Mouse (Mus musculus) frontal cortex, postnatal 14 days (tissue): ENCODE measurements around the gene Rnpep.
"Not testable (repeated sequence)": the region's sequence is repeated elsewhere in the genome, so short reads cannot be mapped to it uniquely, and the experiment has no call there.

Experiments
- DNase-seq, 2 experiments: peaks; one replicate each; pipeline ENCODE4 v3.0.0; 2022; ENCODE audit warnings: low spot score in 2 of 2

Rnpep gene

DNA sequence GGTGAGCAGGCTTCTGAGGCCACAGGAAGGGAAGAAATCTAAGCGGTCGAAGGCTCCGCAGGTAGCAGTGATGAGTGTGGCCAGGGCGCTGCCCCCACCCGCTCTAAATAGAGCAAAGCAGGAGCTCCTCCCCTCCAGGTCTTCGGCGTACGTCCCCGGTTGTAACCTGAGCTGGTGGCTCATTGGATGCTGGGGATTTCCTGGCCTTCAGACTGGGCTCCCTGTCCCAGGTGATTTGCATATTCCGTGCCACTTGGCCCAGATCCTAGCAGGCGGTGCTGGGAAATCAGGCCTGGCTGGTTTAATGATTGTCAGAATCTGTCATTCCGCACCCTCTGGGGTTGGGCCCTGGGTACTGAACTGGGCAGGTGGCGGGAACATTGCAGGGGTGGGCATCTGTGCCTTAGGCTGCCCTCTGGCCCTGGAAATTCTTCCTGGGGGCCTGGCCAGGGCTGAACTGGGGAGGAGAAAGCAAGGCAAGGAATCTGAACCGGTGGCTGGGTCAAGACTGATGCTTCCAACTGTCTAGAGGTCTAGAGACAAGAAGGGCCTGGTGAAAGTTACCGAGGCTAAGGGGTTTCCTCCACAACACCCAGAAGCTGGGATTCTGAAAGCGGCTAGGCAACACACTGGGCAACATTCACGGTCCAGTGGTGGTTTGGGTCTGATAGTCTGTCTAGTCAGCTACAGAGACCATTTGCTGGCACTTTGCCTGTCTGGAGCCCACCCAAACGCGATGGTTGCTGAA, 25.3 kb downstream of the Rnpep start, which contains the start of gene Elf3:
Gene Elf3, minus strand, starts transcription at position 189 of the 748 bp plus-strand sequence.
- DNase-seq = no peak

DNA sequence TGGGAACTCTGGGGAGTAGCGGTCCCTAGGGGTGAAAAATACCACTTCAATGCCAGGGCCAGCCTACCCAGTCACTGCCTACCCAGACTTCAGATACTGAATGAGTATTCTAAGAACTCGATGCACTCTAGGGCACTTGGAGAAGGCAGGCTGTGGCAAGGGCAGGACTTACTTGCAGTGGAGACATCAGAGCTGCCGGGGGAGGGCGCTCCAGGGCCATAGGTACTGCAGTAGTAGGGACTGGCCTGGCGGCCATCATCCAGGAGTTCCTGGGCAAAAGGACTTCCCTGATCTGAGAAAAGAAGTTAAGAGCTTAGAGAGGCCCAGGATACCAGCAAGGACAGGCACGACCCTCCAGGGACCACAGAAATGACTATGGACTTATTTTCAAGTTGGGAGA, 27.6 kb downstream of the Rnpep start:
- DNase-seq = no peak

DNA sequence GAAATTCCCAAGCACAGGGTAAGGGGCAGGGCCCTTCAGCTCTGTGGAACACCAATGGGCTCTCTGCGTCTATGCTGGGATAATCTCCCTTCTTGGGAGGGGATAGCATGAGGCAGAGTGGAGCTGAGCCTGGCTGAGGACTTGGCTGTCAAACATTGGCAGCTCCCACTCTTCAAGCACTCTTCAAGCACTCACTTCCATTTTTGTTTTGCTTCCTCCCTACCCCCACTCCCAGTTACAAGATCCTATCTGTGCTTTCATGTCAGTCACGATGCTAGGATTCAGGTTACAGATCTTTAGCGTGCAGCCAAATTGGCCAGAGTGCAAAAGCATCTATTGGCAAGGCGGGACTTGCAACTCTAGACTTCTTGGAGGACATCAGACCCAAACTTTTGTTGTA, 31.0 kb downstream of the Rnpep start:
- DNase-seq = no peak

- DNase-seq = no peak
Observed at GRCm38 (mm10) chr1:135251405-135251804, 32.5 kb downstream of the Rnpep start.

DNA sequence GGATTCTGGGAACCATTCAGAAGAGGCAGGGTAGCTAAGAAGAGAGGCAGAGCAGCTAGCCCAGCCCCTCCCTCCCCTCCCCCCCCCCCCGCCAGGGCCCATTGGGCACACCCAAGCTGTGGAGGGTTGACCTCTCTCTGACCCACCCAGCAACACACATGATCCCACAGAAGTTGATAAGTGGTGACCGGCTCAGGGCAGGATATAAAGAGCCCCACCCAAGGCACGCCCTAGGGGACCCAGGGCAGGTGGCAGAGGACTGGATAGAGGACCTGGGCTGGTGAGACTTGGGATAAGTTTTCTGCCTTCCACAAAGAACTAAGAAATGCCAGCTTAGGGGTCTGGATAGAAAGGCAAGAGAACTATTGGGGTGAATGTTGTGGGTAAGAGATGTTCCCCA, 33.2 kb downstream of the Rnpep start:
- DNase-seq = no peak

DNA sequence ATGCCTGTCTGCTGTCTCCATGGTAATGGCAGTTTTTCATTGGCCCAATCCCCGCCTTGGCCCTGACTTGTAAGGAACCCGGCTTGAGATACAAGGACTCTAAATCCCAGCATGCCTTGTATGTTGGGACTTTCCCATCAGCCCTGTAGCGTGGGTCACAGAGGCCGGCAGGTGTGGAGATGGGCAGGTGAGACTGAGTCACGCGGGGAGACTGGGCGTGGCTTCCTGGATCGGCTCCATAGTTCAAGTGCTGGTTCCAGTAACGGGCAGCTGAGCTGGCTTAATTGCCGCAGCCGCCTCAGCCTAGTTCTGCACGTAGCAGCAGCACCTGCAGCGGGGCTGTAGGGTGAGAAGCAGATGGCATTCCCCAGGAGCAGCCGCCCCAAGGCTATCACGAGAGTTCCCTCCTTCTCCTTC, 35.4 kb downstream of the Rnpep start:
- peak; percentile 48 to 62 for DNase-seq

- DNase-seq = no peak
Observed at GRCm38 (mm10) chr1:135244014-135244413, 39.9 kb downstream of the Rnpep start.

- DNase-seq = not testable (repeated sequence)
Observed at GRCm38 (mm10) chr1:135240206-135240605, 43.7 kb downstream of the Rnpep start.

DNA sequence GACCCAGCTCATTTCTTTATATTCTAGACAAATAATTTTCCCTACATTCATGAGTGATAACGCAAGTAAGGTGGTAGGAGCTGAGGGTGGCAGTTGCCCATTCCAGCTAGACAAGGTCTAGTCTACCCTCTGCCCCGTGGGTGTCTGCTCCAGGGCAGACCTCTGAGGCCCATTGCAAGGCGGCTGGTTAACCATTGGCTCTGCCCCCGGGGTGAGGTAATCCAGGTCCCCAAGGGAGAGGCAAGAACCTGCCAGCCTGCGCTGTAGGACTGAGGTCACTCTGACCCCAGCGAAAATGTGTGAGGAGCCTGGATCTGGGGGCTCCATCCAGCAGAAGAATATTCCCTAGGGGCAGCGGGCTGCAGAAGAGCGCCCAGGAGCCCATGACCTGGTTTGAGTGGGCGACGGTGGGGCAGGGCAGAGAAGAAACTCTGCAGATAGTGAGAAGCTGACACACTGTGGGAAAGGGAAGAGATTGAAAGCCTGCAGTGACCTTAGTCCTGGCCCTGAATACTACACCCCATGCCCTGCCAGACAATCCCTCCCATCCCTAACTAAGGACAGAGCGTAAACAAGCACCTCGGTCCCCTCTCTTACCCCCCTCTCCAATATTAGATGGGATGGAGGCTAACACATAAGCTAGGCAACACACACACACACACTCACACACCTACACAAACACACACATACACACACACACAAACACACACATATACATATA, 46.6 kb downstream of the Rnpep start:
- DNase-seq = no peak

GRCm38 (mm10) chr1:135234771-135235170, 49.1 kb downstream of the Rnpep start:
- DNase-seq = no peak

DNA sequence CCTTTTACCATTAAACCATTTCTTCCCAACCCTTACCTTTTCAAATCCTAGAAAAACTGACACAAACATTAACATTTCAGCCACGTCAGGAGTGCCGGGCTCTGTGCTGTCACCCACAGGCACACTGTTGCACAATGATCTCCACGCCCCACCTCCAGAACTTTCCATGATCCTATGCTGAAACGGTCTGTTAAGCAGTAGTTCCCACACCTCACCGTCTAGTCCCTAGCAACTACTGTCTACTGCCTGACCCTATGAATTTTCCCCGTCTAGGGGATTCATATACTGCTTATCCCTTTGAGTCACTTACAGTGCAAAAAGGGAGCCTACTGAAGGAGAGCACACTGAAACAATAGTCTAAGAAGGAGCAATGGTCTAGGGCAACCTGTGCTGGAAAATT, 49.9 kb downstream of the Rnpep start:
- no peak for DNase-seq

DNA sequence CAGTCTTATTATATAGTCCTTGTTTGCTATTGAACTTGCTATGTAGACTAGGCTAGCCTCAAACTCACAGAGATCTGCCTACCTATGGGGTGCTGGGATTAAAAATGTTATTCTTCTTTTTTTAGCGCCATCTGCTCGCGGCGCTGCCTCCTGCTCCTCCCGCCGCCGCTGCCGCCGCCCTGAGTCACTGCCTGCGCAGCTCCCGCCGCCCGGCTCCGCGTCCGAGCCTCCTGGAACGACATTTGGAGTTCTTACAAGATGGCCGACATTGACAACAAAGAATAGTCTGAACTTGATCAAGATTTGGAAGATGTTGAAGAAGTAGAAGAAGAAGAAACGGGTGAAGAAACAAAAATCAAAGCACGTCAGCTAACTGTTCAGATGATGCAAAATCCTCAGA, 52.0 kb downstream of the Rnpep start:
- DNase-seq = not testable (repeated sequence)

GRCm38 (mm10) chr1:135227339-135227950, 56.4 kb downstream of the Rnpep start:
- DNase-seq = no peak

DNA sequence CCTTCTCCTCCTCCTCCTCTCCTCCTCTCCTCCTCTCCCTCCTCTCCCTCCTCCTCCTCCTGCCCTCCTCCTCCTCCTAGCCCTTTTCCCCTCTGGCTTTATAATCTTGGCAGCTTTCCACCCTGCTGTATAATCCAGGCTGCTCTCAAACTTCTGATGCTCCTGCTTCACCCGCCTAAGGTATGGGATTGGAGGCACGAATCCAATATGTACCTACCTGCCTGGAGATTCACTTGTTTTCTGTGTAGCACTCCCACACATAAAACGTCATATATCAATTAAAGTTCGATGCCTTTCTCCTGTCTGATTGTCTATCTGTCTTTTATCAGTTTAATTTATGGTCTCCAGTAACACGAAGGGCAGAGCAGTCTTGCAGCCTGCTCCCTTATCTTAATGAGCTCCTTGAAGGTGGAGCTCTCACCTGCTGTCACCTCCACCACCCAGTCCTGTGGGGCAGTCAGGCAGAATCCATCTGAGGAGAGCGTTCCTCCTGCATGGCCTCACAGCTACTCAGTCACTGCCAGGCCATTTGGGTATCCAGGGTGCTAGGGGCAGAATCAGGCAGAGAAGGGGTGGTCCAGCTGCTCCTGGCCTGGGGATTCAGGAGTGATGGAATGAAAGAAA, 58.8 kb downstream of the Rnpep start:
- DNase-seq = no peak

- no peak for DNase-seq
Observed at GRCm38 (mm10) chr1:135224147-135224546, 59.7 kb downstream of the Rnpep start.

GRCm38 (mm10) chr1:135217607-135218233, 66.2 kb downstream of the Rnpep start:
- no peak for DNase-seq

GRCm38 (mm10) chr1:135213772-135214640, 69.9 kb downstream of the Rnpep start:
- no peak for DNase-seq
